Mouse (Mus musculus) stomach, postnatal 0 days (tissue): ENCODE data around the gene Cyp19a1.

ENCODE experiments used
- CTCF ChIP-seq: IDR thresholded peaks from 2 replicates; pipeline ENCODE4 v1.5.1; 2016; ENCODE audit warnings: antibody characterized with exemption, low read depth, mild to moderate bottlenecking, moderate library complexity
- EP300 ChIP-seq: optimal IDR thresholded peaks from 2 replicates; pipeline ENCODE3; 2016; ENCODE audit warnings: antibody characterized with exemption

DNA sequence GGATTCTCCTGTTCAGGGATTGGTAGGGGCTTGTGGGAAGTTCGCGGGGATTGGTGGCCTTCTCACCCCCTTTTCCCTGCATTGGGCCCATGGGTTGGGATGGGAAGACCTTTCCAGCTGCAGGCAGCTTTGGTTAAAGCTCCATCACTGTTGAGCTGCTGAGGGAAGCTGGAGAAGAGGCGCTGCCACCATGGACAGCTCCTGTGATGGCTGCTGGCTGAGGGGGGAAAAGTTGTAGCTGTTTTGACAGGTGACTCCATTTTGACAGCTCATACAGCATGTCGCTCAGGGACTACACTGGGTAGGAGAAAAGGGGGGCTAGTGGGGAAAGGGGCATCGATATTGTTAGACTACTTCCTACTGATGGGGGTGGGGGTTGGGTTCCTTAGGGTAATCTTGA, 3.0 kb upstream of the Cyp19a1 start:
- TF ChIP-seq CTCF (no peak), EP300 (no peak)
